Mouse (Mus musculus): Measurements from ENCODE around the gene Slc8b1. TPM values are rescaled to one million over a fixed set of nuclear protein-coding genes. Genes with fewer than 3 reads are reported as not detected.

Slc8b1 gene
- total and polyA plus RNA-seq, 3 experiments = 2.7 to 5.9 TPM; not detected in 1

- peak; percentile 45 for DNase-seq (ENCODE audit: low read depth, low spot score)
- no peak overlapping the region for H3K27ac ChIP-seq (ENCODE audit: control insufficient read depth, low read depth, low read length)
- H3K9ac ChIP-seq (ENCODE audit: control insufficient read depth, low read depth, low read length, poor library complexity, severe bottlenecking) = no peak overlapping the region
- H3K9me3 ChIP-seq (replicated peaks; ENCODE audit: insufficient read depth, low read length) = no peaks in the 10 kb centered on the region
- H3K36me3 ChIP-seq (ENCODE audit: control insufficient read depth in 1 of 2, insufficient read depth in 2 of 2, low read length in 2 of 2) = no peaks in the 10 kb centered on the region
- no peak overlapping the region for H3K4me3 ChIP-seq (ENCODE audit: control insufficient read depth in 1 of 2, insufficient read depth in 1 of 2, low read depth in 2 of 2, low read length in 2 of 2)
- TF ChIP-seq BHLHE40 (IDR thresholded peaks at IDR 0.05; ENCODE audit: borderline replicate concordance, low read depth, low read length) (0 out of 2 replicates have a peak, but pooled peaks have one; percentile 9), MEF2A (IDR thresholded peaks at IDR 0.05; ENCODE audit: extremely low read depth, insufficient replicate concordance, low read depth, low read length, poor library complexity, severe bottlenecking) (no peak), ZC3H11A (IDR thresholded peaks at IDR 0.05; ENCODE audit: low read depth, low read length) (peak; percentile 41; the same call in 1 of the 2 replicates), MAFK (IDR thresholded peaks at IDR 0.05; ENCODE audit: borderline replicate concordance, low read depth, low read length) (no peak), ZKSCAN1 (IDR thresholded peaks at IDR 0.05; ENCODE audit: low read depth, low read length) (no peak), SMC3 (IDR thresholded peaks at IDR 0.05; ENCODE audit: low read depth, low read length) (peak; percentile 43), CTCF (IDR thresholded peaks at IDR 0.05 in 2 of 3, conservative IDR thresholded peaks at IDR 0.05 in 1 of 3; ENCODE audit: control insufficient read depth in 1 of 3, insufficient read depth in 1 of 3, low read depth in 2 of 3, low read length in 3 of 3, poor library complexity in 1 of 3, severe bottlenecking in 1 of 3) (peak in 2 of 3 experiments; percentile 47 to 58; a peak in 4 of 6 replicates), UBTF (IDR thresholded peaks at IDR 0.05; ENCODE audit: borderline replicate concordance, insufficient read depth, low read depth, low read length) (no peak), JUND (IDR thresholded peaks at IDR 0.05; ENCODE audit: low read depth, low read length) (no peak), RAD21 (IDR thresholded peaks at IDR 0.05; ENCODE audit: low read depth, low read length) (peak; percentile 34)
- H3K27me3 ChIP-seq (ENCODE audit: control insufficient read depth in 1 of 2, insufficient read depth in 2 of 2, low read length in 2 of 2) = no peaks in the 10 kb centered on the region
- H3K79me2 ChIP-seq (ENCODE audit: control insufficient read depth, insufficient read depth, low read length, poor library complexity) = no peaks in the 10 kb centered on the region
- H3K4me1 ChIP-seq (ENCODE audit: control insufficient read depth in 1 of 2, insufficient read depth in 2 of 2, low read length in 2 of 2) = no peaks in the 10 kb centered on the region
These were observed 31.4 kb upstream of the Slc8b1 start for GRCm38 (mm10) chr5:120479538-120479937.

DNA sequence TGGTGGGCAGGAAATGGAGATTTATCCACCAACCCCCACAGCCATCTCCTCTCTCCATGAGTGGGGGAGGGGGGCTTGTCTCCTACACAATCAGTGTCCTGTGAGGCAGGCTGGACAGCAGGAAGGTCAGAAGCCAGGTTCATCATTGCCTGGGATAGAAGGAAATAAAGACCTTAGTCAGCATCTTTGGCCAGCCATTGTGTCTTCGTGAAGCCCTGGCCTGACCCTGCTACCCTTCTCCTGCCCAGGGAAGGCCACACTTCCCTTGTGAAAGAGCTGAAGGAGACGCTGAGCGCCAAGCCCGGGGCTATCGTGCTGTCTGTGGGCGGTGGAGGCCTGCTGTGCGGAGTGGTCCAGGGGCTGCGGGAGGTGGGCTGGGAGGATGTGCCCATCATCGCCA is 29.8 kb upstream of the Slc8b1 start:
- Histone ChIP-seq H3K27ac (ENCODE audit: control insufficient read depth, low read depth, low read length) (no peak overlapping the region), H3K9ac (ENCODE audit: control insufficient read depth, low read depth, low read length, poor library complexity, severe bottlenecking) (no peak overlapping the region), H3K9me3 (replicated peaks; ENCODE audit: insufficient read depth, low read length) (no peaks in the 10 kb centered on the region), H3K36me3 (ENCODE audit: control insufficient read depth in 1 of 2, insufficient read depth in 2 of 2, low read length in 2 of 2) (no peaks in the 10 kb centered on the region), H3K4me3 (ENCODE audit: control insufficient read depth in 1 of 2, insufficient read depth in 1 of 2, low read depth in 2 of 2, low read length in 2 of 2) (no peak overlapping the region), H3K4me1 (ENCODE audit: control insufficient read depth in 1 of 2, insufficient read depth in 2 of 2, low read length in 2 of 2) (no peaks in the 10 kb centered on the region), H3K79me2 (ENCODE audit: control insufficient read depth, insufficient read depth, low read length, poor library complexity) (no peaks in the 10 kb centered on the region), H3K27me3 (ENCODE audit: control insufficient read depth in 1 of 2, insufficient read depth in 2 of 2, low read length in 2 of 2) (no peaks in the 10 kb centered on the region)
- DNase-seq (ENCODE audit: low read depth, low spot score) = no peak
- TF ChIP-seq KAT2A (conservative IDR thresholded peaks at IDR 0.05; ENCODE audit: low read depth, low read length) (no peak), TAL1 (IDR thresholded peaks at IDR 0.05; ENCODE audit: low read length) (no peak), POLR2AphosphoS5 (IDR thresholded peaks at IDR 0.05; ENCODE audit: borderline replicate concordance, low read depth, low read length) (no peak), ZNF384 (IDR thresholded peaks at IDR 0.05; ENCODE audit: low read depth, low read length) (no peak), ZKSCAN1 (IDR thresholded peaks at IDR 0.05; ENCODE audit: low read depth, low read length) (no peak), MYB (IDR thresholded peaks at IDR 0.05; ENCODE audit: low read depth, low read length) (no peak), CTCF (IDR thresholded peaks at IDR 0.05 in 2 of 3, conservative IDR thresholded peaks at IDR 0.05 in 1 of 3; ENCODE audit: control insufficient read depth in 1 of 3, insufficient read depth in 1 of 3, low read depth in 2 of 3, low read length in 3 of 3, poor library complexity in 1 of 3, severe bottlenecking in 1 of 3) (no peak)
